Mouse (Mus musculus): Measurements from ENCODE around the gene Lsm12.
A peak's percentile ranks its signal among the peaks of the same experiment; 100 is the strongest.

The Lsm12 gene

GRCm38 (mm10) chr11:102184646-102185495 lies at the start of gene Lsm12:
Gene Lsm12, minus strand, starts transcription at chr11:102185296.
- DNase-seq (ENCODE audit: low read depth, low spot score), result peak; percentile 92

GRCm38 (mm10) chr11:102230006-102230741 lies 45.1 kb upstream of the Lsm12 start, which contains the start of gene Hdac5:
Gene Hdac5, minus strand, starts transcription at chr11:102230166.
- peak; percentile 88 for DNase-seq (ENCODE audit: low read depth, low spot score)

- no peak for DNase-seq (ENCODE audit: low read depth, low spot score)
Measured at GRCm38 (mm10) chr11:102229331-102229953, 44.3 kb upstream of the Lsm12 start.

- no peak for DNase-seq (ENCODE audit: low read depth, low spot score)
Measured at GRCm38 (mm10) chr11:102228646-102229268, 43.7 kb upstream of the Lsm12 start.

GRCm38 (mm10) chr11:102228191-102228545 lies 43.1 kb upstream of the Lsm12 start:
- DNase-seq (ENCODE audit: low read depth, low spot score), result no peak

GRCm38 (mm10) chr11:102227270-102228190 lies 42.4 kb upstream of the Lsm12 start:
- DNase-seq (ENCODE audit: low read depth, low spot score), result no peak

- DNase-seq (ENCODE audit: low read depth, low spot score), result no peak
Measured at GRCm38 (mm10) chr11:102226067-102226978, 41.2 kb upstream of the Lsm12 start.

- no peak for DNase-seq (ENCODE audit: low read depth, low spot score)
Measured at GRCm38 (mm10) chr11:102225221-102225620, 40.1 kb upstream of the Lsm12 start.

- DNase-seq (ENCODE audit: low read depth, low spot score), result no peak
Measured at GRCm38 (mm10) chr11:102224686-102225085, 39.6 kb upstream of the Lsm12 start.

GRCm38 (mm10) chr11:102223166-102223565 lies 38.1 kb upstream of the Lsm12 start:
- DNase-seq (ENCODE audit: low read depth, low spot score), result no peak

GRCm38 (mm10) chr11:102221954-102222351 lies 36.9 kb upstream of the Lsm12 start:
- DNase-seq (ENCODE audit: low read depth, low spot score), result no peak

GRCm38 (mm10) chr11:102221243-102221953 lies 36.3 kb upstream of the Lsm12 start:
- DNase-seq (ENCODE audit: low read depth, low spot score), result no peak

GRCm38 (mm10) chr11:102220451-102220850 lies 35.4 kb upstream of the Lsm12 start:
- DNase-seq (ENCODE audit: low read depth, low spot score), result no peak

- no peak for DNase-seq (ENCODE audit: low read depth, low spot score)
Measured at GRCm38 (mm10) chr11:102219994-102220346, 34.9 kb upstream of the Lsm12 start.

- no peak for DNase-seq (ENCODE audit: low read depth, low spot score)
Measured at GRCm38 (mm10) chr11:102219247-102219993, 34.3 kb upstream of the Lsm12 start.

- DNase-seq (ENCODE audit: low read depth, low spot score), result no peak
Measured at GRCm38 (mm10) chr11:102218783-102219182, 33.7 kb upstream of the Lsm12 start.

- no peak for DNase-seq (ENCODE audit: low read depth, low spot score)
Measured at GRCm38 (mm10) chr11:102217876-102218430, 32.9 kb upstream of the Lsm12 start.

- DNase-seq (ENCODE audit: low read depth, low spot score), result no peak
Measured at GRCm38 (mm10) chr11:102217396-102217795, 32.3 kb upstream of the Lsm12 start.

All from c-Kit-negative CD71-positive TER-119-positive erythroid progenitor cells, embryonic 14.5 days (primary cell).